Mouse (Mus musculus) layer of hippocampus, adult 6 months (tissue): Measurements from ENCODE around the gene Slc43a3. TPM values are rescaled to one million over a fixed set of nuclear protein-coding genes. Genes with fewer than 3 reads are reported as not detected.

Experiments
- long read RNA-seq, 2 experiments: library from polyadenylated mRNA; unstranded; transcript quantifications; one replicate each; pipeline ENCODE4 v2.0.0; 2019 to 2020
- microRNA-seq: library from miRNA; unstranded; fragments of <30 nt; microRNA quantifications from one replicate; pipeline ENCODE4 v1.2.0, GENCODE M21; 2020
- polyA plus RNA-seq: library from polyadenylated mRNA; unstranded; fragments of <200 nt; fragmentation: Nextera tagmentation; gene quantifications from 2 replicates; pipeline ENCODE4 v1.2.3, GENCODE M21; 2021

Slc43a3 gene
- 0.73 and 0.92 TPM in 2 replicates for polyA plus RNA-seq
- long read RNA-seq, experiment 1, partial matches to known transcripts: 0 of 3 reads
- long read RNA-seq, experiment 1, other reads (novel, unspliced or antisense): 1 of 3 reads
- long read RNA-seq, experiment 2, partial matches to known transcripts: 0 of 3 reads
- long read RNA-seq, experiment 2, other reads (novel, unspliced or antisense): 2 of 3 reads

DNA sequence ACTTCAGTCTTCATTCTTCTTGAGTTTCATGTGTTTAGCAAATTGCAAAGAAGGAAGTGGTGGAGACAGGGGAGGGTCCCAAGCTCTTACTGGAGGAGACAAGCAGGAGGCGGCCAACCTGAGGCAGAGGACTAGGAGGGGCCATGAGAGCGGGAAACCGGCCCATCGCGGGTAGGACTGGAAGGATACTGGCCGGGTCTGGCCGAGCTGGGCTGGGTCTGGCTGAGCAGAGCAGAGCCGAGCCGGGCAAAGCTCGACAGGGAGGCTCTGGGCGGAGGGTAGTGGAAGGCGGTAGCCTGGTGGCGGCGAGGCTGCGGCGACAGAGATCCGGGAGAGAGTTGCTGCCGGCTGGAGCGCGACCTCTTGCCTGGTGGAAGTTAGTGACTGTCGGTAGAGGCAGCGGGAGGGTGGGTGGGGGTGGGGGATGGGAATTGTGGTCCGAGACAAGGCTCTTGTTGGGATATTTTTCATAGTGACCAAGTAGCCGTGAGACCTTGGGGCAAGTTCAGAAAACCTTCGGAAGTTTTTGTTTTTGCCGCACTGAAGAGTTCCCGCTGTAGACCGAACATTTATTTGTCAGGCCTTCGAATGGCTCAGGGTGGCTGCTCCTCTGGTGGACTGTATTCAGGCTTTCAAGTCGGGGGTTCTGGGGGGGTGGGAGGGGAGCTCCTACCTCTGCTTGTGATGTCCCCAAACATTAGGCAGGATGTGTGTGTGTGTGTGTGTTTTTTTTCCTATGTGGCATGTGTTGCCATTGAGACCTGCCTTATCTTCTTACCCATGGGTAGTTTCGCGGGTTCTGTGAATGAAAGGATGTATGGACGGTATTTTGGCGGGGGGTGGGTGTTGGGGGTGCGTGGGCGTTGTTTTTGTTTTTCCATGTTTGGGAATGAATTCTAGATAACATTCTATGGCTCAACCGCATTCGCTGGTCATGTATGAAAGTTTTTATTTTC, at the start of gene Slc43a3:
TSS of gene Slc43a3 (plus strand) at position 106 of the 956 bp plus-strand sequence.

GRCm38 (mm10) chr2:84980188-84980587, 43.8 kb downstream of the Slc43a3 start, which contains the start of gene Prg2:
Prg2 (plus strand) TSS chr2:84980461.

GRCm38 (mm10) chr2:84987930-84988329, 51.6 kb downstream of the Slc43a3 start, which contains the start of gene Prg3:
Prg3 (plus strand) TSS chr2:84988215.

Small RNA genes lying within 50 kb of the gene (microRNA-seq; reads per million reads assigned to microRNA genes)
- not detected for gene Gm24332

Other genes with a start within 250 kb of the Slc43a3 start
- 3.6 and 5.0 TPM in 2 replicates for gene Zdhhc5, start 221.4 kb upstream of the Slc43a3 start, polyA plus RNA-seq
- 10.0 and 11.4 TPM in 2 replicates for gene Clp1, start 209.2 kb upstream of the Slc43a3 start, polyA plus RNA-seq
- 18.0 and 19.5 TPM in 2 replicates for gene Ypel4, start 202.5 kb upstream of the Slc43a3 start, polyA plus RNA-seq
- 0.83 and 1.1 TPM in 2 replicates for gene Gm19426, start 192.9 kb upstream of the Slc43a3 start, polyA plus RNA-seq
- gene Serping1, start 161.1 kb upstream of the Slc43a3 start, polyA plus RNA-seq: 10.7 and 12.8 TPM in 2 replicates
- gene Ube2l6, start 137.8 kb upstream of the Slc43a3 start, polyA plus RNA-seq: 6.6 and 8.4 TPM in 2 replicates
- gene Smtnl1, start 113.9 kb upstream of the Slc43a3 start, polyA plus RNA-seq: not detected in 2 replicates
- 186 and 203 TPM in 2 replicates for gene Timm10, start 109.6 kb upstream of the Slc43a3 start, polyA plus RNA-seq
- 0.05 and 0.08 TPM in 2 replicates for gene Slc43a1, start 97.7 kb upstream of the Slc43a3 start, polyA plus RNA-seq
- gene Rtn4rl2, start 49.9 kb upstream of the Slc43a3 start, polyA plus RNA-seq: 20.0 and 25.4 TPM in 2 replicates
- not detected in 2 replicates for gene Prg2, start 43.9 kb downstream of the Slc43a3 start, polyA plus RNA-seq
- gene Prg3, start 51.6 kb downstream of the Slc43a3 start, polyA plus RNA-seq: not detected in 2 replicates
- 32.3 and 33.8 TPM in 2 replicates for gene Ssrp1, start 100.7 kb downstream of the Slc43a3 start, polyA plus RNA-seq
- gene P2rx3, start 100.9 kb downstream of the Slc43a3 start, polyA plus RNA-seq: 0.38 and 0.70 TPM in 2 replicates
- gene Tnks1bp1, start 111.4 kb downstream of the Slc43a3 start, polyA plus RNA-seq: 9.8 and 13.6 TPM in 2 replicates
- 0.08 TPM in 2 replicates for gene Aplnr, start 199.6 kb downstream of the Slc43a3 start, polyA plus RNA-seq